Mouse (Mus musculus) liver (tissue): Measurements from ENCODE around the gene Gas2l3.

Experiments
- DNase-seq: peaks from one replicate; pipeline ENCODE4 v3.0.0-alpha.2; 2020; ENCODE audit warnings: mixed read lengths

Gas2l3 gene

DNA sequence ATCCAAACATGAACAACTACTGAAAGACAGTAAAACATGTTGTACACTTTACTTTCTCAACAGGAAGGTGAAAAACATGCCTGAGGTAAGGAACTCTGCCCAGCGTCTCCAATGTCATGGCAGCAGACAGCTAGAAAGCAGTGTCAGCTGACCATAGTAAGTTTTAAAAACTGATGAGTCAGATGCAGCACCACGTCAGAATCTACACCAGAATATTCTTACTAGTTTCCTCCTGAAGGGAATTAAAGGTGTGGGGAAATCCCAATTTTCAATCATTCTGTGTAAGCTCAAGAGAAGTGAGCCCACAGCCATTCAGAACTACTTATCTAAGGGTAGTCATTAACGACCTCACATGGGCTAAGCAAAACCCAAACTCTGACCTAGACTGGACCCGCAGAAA lies 1.1 kb downstream of the Gas2l3 start:
- no peak for DNase-seq

DNA sequence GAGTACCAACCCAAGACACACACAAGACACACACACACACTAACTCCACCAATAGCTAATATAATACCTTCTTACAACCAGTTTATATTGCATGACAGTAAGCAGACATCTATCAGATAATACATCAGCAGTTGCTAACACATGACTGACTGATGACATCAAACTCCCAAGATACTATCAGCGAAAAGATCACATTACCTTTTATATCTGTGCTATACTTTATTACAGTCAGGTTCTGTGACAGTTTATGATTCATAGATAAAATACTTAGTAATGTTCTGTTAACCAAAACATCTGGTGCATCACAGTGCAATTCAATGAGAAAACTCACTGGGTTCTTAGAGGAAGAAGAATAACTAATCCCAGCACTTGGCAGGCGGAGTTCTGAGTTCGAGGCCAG lies 1.8 kb downstream of the Gas2l3 start:
- no peak for DNase-seq

DNA sequence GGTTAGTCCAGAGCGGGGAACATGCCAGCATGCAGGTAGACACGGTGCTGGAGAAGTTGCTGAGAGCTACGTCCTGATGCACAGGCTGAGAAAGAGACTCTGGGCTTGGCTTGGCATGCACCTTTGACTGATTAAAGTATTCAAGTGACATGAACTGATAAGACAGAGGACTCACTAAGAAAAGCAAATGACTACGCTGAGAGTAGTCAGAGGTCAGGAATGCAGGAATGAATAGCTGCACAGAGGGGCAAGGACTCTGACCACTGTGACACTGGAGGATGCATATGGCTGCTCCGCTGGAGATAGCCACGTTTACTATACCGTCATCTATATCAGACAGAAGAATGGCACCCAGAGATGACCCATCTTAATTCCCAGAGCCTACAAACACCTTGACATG lies 4.4 kb downstream of the Gas2l3 start:
- no peak for DNase-seq

DNA sequence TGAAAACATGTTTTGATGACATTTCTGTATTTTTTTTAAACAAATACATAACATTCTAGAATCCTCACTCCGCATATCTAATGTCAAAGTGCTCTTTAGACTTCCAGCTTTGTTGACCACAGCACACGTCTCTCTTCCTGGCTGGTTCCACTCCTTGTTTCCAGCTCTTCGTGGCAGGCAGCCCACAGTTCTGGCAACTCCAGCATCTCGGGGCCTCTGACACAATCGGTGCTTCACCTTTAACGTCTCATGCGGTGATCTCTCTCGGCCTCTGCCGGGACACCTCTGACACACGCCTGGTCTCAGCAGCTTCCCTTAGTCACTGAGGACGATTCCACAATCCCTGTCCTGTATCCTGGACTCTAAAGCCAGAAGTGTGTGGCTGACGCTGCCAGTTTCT lies 5.8 kb downstream of the Gas2l3 start:
- no peak for DNase-seq

GRCm38 (mm10) chr10:89437472-89437871 lies 6.3 kb downstream of the Gas2l3 start:
- DNase-seq, result no peak

DNA sequence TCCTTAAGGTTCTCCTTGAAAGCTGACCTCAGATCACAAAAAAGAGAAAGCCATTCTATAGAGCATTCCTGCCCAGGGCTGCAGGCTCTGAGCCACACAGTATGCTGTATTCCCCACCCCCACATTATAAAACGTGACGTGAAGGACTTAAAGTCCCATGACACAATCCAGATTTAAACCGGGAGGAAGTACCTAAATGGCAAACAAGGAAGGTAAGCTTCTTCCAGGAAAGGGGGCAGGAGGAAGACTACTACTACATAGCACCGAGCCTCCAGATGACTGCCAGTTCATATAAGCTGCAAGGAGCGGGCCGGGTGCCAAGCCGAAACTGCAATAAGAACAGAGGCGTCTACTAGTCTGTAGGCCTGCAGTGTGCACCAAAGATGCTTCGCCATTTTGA lies 7.8 kb downstream of the Gas2l3 start:
- DNase-seq, result no peak

DNA sequence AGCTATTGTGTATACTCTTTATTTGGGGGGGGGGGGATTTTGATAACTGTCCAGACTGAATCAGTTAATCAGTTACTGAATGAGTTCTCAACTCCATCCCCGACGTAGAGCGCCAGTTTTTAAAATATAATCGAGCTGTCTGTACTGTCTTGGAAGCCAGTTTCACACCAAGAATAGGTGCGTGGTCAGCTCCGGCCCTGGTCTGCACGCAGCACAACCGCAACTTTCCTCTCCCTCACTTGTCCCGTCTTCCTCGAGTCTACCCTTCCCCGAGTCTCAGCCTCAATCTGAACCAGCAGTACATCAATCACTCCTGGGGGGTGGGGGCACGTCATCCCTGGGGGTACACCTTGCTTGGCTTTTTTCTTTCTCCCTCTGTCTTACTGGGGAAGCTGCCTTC lies 8.4 kb downstream of the Gas2l3 start:
- DNase-seq, result no peak

GRCm38 (mm10) chr10:89434509-89435210 lies 9.1 kb downstream of the Gas2l3 start:
- no peak for DNase-seq

- DNase-seq, result no peak
Measured at GRCm38 (mm10) chr10:89432743-89433142, 11.0 kb downstream of the Gas2l3 start.

DNA sequence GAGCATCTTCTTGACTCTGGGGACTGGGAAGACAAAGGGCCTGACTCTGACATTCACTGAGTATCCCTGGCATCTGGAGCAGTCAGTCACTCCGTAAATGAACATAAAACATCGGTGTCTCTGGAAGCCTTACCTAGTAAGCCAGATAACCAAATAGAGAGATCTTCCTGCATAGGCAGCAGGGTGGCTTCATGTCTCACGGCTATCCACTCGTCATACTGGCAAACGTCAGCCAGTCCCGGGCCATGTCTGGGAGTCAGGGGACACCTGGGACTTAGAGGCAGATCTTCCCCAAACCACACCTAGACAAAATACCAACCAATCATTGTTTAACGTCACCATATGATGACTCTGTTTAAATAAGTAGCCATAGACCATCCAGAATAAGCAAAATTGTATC lies 13.0 kb downstream of the Gas2l3 start:
- no peak for DNase-seq

- DNase-seq, result no peak
Measured at GRCm38 (mm10) chr10:89424800-89425393, 18.9 kb downstream of the Gas2l3 start.

DNA sequence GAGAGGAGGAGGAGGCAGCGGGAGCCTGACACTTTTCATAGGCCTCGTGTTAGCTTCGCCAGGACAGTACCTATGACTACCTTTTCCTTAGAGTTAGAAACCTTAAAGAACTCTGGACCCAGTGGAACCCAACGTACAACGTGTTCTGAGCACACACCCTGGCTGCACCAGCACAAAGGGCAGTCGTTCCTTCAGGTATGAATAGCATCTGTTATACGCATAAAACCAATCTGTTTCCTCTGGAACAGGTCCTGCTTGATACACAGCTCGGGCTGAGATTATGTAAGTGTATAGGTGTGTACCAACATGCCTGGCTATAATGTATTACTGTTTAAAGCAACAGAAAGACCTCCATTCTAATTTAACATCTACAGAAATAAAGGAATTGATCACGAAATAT lies 19.6 kb downstream of the Gas2l3 start:
- no peak for DNase-seq

DNA sequence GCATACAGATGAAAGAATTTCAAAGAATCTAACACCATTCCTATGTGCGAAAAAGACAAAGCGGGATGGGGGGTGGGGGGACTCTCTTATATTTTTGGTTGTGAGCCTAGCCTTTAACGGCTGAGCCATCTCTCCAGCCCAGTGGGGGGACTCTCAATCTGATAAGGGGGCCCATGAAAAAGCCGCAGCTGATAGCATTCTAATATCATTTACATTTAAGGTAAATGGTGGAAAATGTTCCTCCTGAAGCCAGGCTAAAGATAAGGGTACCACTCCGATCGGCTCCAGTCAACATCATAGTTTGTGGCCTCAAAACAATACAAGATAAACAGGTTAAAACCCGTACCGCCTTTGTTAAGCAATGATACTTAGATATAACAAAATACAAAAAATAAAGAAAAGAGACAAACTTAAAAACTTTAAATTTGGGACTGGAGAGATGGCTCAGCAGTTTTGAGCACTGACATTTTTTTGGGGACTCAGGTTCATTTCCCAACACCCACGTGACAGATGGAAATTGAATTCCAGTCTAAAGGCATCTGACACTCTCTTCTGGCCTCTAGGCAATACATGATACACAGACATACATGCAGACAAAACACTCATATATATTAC lies 20.5 kb downstream of the Gas2l3 start:
- peak; percentile 37 for DNase-seq

DNA sequence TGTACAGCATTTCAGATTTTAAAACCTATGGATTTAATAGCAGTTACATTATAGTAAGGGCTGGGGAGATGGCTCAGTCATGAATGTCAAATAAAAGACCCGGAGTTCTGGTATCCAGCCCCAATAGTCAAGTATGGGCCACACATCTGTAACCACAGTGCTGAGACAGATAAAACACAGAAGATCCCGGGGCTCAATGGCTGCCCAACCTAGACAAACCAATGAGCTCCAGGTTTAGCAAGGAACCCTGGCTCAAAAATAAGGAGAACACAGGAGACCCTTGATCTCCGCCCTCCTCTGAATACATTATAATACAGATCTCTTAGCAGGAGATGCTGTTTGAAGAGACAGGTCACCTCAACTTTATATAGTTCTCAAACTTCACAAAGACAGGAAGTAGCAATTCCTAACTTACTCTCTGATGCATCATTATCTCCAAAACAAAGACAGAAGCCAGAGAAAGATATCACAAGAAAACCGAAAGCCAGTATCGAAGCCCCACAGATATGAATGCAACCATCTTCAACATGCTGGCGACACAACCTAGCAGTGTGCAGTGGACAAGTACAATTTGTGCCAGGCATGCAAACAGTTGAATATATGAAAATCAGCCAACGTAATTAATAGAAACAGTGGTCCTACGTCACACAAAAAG lies 21.1 kb downstream of the Gas2l3 start:
- DNase-seq, result peak; percentile 25

DNA sequence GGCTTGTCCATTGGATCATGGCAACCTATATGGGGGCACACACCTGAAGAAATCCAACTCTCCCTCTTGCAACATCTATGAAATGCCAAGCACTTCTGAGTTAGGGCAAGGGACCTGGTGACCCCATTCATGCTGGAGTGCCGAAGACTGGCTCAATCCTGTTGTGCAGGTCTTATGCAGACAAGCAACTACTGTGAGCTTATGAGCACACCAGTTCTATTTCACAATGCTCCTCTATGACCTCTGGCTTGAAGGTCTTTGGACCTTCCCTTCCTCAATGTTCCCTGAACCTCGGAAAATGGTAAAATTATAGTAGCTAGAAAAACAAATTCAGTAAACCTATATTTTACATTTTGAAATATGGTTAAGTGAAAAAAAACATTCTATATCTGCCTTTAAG lies 25.8 kb downstream of the Gas2l3 start:
- DNase-seq, result no peak

DNA sequence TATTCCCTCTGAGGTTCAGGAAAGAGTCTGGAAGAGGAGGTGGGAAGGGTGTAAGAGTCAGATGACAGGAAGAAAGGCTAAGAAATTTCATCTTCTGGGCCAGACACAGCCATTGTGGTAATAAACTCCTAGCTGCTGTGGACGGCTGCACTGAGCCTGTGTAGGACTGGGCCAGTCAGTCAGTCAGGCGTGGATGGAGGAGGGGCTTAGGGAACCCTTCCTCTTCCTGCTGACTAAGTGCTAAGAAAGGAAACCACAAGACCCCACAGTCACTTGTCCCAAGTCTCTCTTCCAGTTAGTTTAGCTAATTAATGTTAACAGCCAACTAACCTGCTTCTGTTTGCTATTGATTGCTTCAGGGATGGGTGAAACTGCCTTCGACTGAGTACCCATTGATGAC lies 28.3 kb downstream of the Gas2l3 start:
- peak; percentile 9 for DNase-seq

DNA sequence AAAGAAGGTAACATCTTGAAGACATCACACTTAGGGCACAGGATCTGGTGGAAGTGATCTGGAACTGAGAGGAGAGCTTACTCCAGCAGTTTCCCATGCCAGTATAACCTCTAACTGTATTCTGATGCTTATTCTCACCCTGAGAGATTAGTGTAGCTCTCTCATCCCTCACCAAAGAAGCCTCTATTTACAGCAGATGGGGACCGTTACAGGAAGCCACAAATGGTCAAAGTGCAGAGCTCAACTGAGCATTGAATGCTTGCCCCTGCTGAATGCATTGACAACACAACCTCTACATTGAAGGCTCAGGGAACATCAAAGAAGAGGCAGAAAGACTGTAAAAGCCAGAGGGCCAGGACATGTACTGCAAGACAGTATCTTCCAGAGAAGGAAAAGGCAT lies 36.2 kb downstream of the Gas2l3 start:
- DNase-seq, result no peak

DNA sequence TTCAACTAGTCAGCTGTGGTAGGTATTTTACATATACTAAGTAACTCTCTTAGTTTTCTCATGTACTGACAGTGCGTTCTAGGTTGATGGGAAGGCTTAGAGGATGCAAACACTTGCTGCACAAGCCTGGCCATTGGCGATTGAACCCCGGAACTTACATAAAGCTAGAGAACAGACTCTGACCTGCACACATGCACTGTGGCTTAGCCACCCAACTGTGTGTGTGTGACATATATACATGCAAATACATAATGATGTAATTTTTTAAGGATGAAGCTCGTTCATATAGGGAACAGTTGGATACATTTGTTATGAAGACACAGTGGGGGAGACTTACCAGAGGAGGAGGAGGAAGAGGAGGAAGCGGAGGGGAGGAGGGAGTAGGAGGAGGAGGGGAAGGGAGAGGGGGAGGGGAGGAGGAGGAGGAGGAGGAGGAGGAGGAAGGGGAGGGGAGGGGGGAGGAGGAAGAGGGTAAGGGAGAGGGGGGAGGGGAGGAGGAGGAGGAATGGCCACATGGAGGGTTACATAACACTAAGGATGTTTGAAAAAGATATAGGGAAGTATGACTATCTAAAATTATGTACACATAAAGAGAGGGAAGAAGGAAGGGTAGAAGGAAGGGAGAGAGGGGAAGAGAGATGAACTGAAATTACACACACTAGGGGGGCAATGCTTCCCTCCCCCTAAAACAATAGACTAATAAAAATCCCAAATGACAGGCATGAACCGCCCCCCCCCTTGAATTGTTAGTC lies 36.9 kb downstream of the Gas2l3 start:
- DNase-seq, result peak; percentile 15

DNA sequence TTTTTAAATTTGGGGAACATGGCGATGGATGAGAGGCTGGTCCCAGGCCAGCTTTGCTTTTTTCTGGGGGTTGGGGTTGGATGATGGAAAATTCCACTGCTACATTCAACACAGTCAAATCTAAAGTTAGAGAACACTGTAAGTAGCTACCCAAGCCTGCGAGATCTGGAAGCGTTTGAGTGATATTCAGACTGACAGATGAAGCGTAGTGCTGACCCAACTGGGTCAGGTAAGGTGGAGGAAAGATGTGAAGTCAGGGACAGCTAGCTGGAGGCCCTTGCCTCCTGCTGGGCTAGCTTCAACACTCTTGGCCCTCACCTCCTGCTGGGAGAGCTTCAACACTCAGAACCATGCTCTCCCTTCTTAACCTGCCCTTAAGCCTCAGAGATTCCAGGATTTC lies 38.8 kb downstream of the Gas2l3 start:
- no peak for DNase-seq

- DNase-seq, result no peak
Measured at GRCm38 (mm10) chr10:89400674-89401336, 43.0 kb downstream of the Gas2l3 start.

- DNase-seq, result peak; percentile 62
Measured at GRCm38 (mm10) chr10:89395823-89396222, 47.9 kb downstream of the Gas2l3 start.

DNA sequence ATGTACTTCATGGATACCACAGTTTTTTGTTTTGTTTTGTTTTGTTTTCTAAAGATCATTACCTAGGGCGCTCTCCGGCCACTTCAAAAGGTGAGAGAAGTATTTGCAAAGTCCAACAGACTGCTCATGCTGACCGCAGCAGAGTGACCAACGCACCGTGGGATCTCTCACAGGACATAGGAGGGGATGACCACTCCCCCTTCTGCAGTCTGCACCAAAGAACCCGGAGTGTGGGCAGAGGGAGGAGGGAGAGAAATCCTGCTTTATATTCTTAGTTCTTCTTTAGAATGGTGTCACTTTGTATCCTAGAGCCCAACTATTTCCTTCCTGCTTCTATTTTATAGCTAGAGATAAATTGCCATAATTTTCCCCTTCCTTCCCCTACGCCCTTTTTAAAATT lies 48.4 kb downstream of the Gas2l3 start:
- no peak for DNase-seq

DNA sequence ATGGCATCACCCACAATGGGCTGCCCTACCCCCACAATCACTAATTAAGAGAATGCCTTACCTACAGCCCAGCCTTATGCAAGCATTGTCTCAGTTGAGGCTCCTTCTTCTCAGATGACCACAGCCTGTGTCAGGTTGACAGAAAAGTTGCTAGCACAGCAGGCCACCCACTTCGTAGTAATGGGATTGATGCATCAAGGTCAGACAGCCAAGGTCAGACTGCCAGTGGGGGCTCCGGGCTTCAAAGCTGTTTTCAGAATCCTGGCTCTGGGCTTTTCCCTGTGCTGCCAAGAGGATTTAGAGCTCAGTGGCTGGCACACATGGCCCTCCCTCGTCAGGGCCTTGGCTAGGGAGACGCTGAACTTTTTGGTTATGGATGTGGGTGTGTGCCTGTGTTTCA lies 51.1 kb downstream of the Gas2l3 start:
- no peak for DNase-seq
